Mouse (Mus musculus): Measurements from ENCODE around the gene Dlg2.

Gene Dlg2

GRCm38 (mm10) chr7:91443913-91444312 is 967.4 kb downstream of the Dlg2 start:
- DNase-seq (ENCODE audit: low spot score): peak; percentile 21

GRCm38 (mm10) chr7:91444728-91445127 is 968.3 kb downstream of the Dlg2 start:
- no peak for DNase-seq (ENCODE audit: low spot score)

GRCm38 (mm10) chr7:91456796-91457195 is 980.3 kb downstream of the Dlg2 start:
- no peak for DNase-seq (ENCODE audit: low spot score)

- peak; percentile 5 for DNase-seq (ENCODE audit: low spot score)
Observed at GRCm38 (mm10) chr7:91457207-91457606, 980.7 kb downstream of the Dlg2 start.

GRCm38 (mm10) chr7:91461352-91461751 is 984.9 kb downstream of the Dlg2 start:
- DNase-seq (ENCODE audit: low spot score): no peak

- DNase-seq (ENCODE audit: low spot score): no peak
Observed at GRCm38 (mm10) chr7:91463256-91463655, 986.8 kb downstream of the Dlg2 start.

GRCm38 (mm10) chr7:91467061-91467460 is 990.6 kb downstream of the Dlg2 start:
- DNase-seq (ENCODE audit: low spot score): no peak

- DNase-seq (ENCODE audit: low spot score): no peak
Observed at GRCm38 (mm10) chr7:91479145-91479544, 1002.7 kb downstream of the Dlg2 start.

GRCm38 (mm10) chr7:91481574-91482197 is 1005.2 kb downstream of the Dlg2 start:
- no peak for DNase-seq (ENCODE audit: low spot score)

GRCm38 (mm10) chr7:91493234-91493633 is 1016.8 kb downstream of the Dlg2 start:
- no peak for DNase-seq (ENCODE audit: low spot score)

- DNase-seq (ENCODE audit: low spot score): no peak
Observed at GRCm38 (mm10) chr7:91495526-91495925, 1019.1 kb downstream of the Dlg2 start.

- DNase-seq (ENCODE audit: low spot score): no peak
Observed at GRCm38 (mm10) chr7:91511119-91511518, 1034.6 kb downstream of the Dlg2 start.

- no peak for DNase-seq (ENCODE audit: low spot score)
Observed at GRCm38 (mm10) chr7:91514445-91514844, 1038.0 kb downstream of the Dlg2 start.

GRCm38 (mm10) chr7:91516225-91516624 is 1039.8 kb downstream of the Dlg2 start:
- DNase-seq (ENCODE audit: low spot score): no peak

- no peak for DNase-seq (ENCODE audit: low spot score)
Observed at GRCm38 (mm10) chr7:91525859-91526258, 1049.4 kb downstream of the Dlg2 start.

- peak; percentile 3 for DNase-seq (ENCODE audit: low spot score)
Observed at GRCm38 (mm10) chr7:91542597-91543285, 1066.3 kb downstream of the Dlg2 start.

- DNase-seq (ENCODE audit: low spot score): no peak
Observed at GRCm38 (mm10) chr7:91543286-91543650, 1066.8 kb downstream of the Dlg2 start.

- DNase-seq (ENCODE audit: low spot score): no peak
Observed at GRCm38 (mm10) chr7:91544600-91544999, 1068.1 kb downstream of the Dlg2 start.

GRCm38 (mm10) chr7:91548796-91549195 is 1072.3 kb downstream of the Dlg2 start:
- DNase-seq (ENCODE audit: low spot score): no peak

- DNase-seq (ENCODE audit: low spot score): no peak
Observed at GRCm38 (mm10) chr7:91557582-91557981, 1081.1 kb downstream of the Dlg2 start.

- DNase-seq (ENCODE audit: low spot score): no peak
Observed at GRCm38 (mm10) chr7:91567423-91567822, 1091.0 kb downstream of the Dlg2 start.

- DNase-seq (ENCODE audit: low spot score): no peak
Observed at GRCm38 (mm10) chr7:91570969-91571368, 1094.5 kb downstream of the Dlg2 start.

- DNase-seq (ENCODE audit: low spot score): no peak
Observed at GRCm38 (mm10) chr7:91572666-91573065, 1096.2 kb downstream of the Dlg2 start.

GRCm38 (mm10) chr7:91573321-91573720 is 1096.8 kb downstream of the Dlg2 start:
- no peak for DNase-seq (ENCODE audit: low spot score)
